Mouse (Mus musculus) forebrain, postnatal 0 days (tissue): Measurements from ENCODE around the gene Grcc10. TPM values are rescaled to one million over a fixed set of nuclear protein-coding genes. Genes with fewer than 3 reads are reported as not detected.

Experiments
- ATAC-seq: fragments of 200-750 bp; cut with Nextera tagmentation; 2 replicates; pipeline ENCODE4 v1.8.0; 2017; ENCODE audit warnings: mild to moderate bottlenecking, moderate library complexity
- DNase-seq: peaks from one replicate; pipeline ENCODE4 v3.0.0-alpha.2; 2015
- H3K27ac ChIP-seq: fragments of 300-500 bp; sonication (generic); 2 replicates; pipeline ENCODE4 v1.5.1; 2014; ENCODE audit warnings: low read depth, mild to moderate bottlenecking, antibody characterized with exemption, low read length, moderate library complexity, mixed read lengths
- H3K27me3 ChIP-seq: fragments of 300-500 bp; sonication (generic); 2 replicates; pipeline ENCODE4 v1.6.1; 2014; ENCODE audit warnings: mild to moderate bottlenecking, low read length, mixed read lengths; ENCODE audit not compliant: insufficient read depth
- H3K36me3 ChIP-seq: fragments of 300-500 bp; sonication (generic); 2 replicates; pipeline ENCODE4 v1.6.1; 2014; ENCODE audit warnings: mild to moderate bottlenecking, moderate library complexity; ENCODE audit not compliant: insufficient read depth
- H3K4me1 ChIP-seq: fragments of 300-500 bp; sonication (generic); 2 replicates; pipeline ENCODE4 v1.6.1; 2014; ENCODE audit warnings: antibody characterized with exemption; ENCODE audit not compliant: insufficient read depth
- H3K4me2 ChIP-seq: fragments of 300-500 bp; sonication (generic); 2 replicates; pipeline ENCODE4 v1.6.1; 2014; ENCODE audit warnings: low read depth, mild to moderate bottlenecking, moderate library complexity
- H3K4me3 ChIP-seq: fragments of 300-500 bp; sonication (generic); 2 replicates; pipeline ENCODE4 v1.5.1; 2014; ENCODE audit warnings: low read depth, low read length, mixed read lengths
- H3K9ac ChIP-seq: fragments of 300-500 bp; sonication (generic); 2 replicates; pipeline ENCODE4 v1.6.1; 2014; ENCODE audit warnings: mild to moderate bottlenecking
- H3K9me3 ChIP-seq: fragments of 300-500 bp; sonication (generic); 2 replicates; pipeline ENCODE4 v1.6.1; 2016; ENCODE audit warnings: low read length
- CTCF ChIP-seq: sonication (generic); IDR thresholded peaks from 2 replicates; pipeline ENCODE4 v1.5.1; 2016; ENCODE audit warnings: antibody characterized with exemption, control low read depth, low read depth
- WGBS: fragments of 180-500 bp; shearing (Covaris S2); extraction: QIAGEN DNeasy Blood & Tissue Kit; methylation state at CpG from one replicate; pipeline ENCODE4 v1.1.7; 2014; 5-methylcytosine and 5-hydroxymethylcytosine counted together
- polyA plus RNA-seq: library from polyadenylated mRNA; unstranded; fragments of >200 nt; fragmentation: Nextera tagmentation; extraction: Ambion mirVana; gene quantifications from 2 replicates; pipeline ENCODE4 v1.2.1, GENCODE M21; 2015
- total RNA-seq: library from RNA; depleted of rRNA; stranded (reverse); fragments of >200 nt; gene quantifications from 2 replicates; pipeline ENCODE4 v1.2.3, GENCODE M21; 2014

Grcc10 gene
- total and polyA plus RNA-seq, 2 experiments from 2014 or later, result 257 to 699 TPM

GRCm38 (mm10) chr6:124702102-124702783 lies 38.9 kb downstream of the Grcc10 start:
- ATAC-seq, result peak; percentile 14; the same call in 1 of the 2 replicates
- peaks cover 67% of the 10 kb centered on the region for H3K36me3 ChIP-seq

GRCm38 (mm10) chr6:124701338-124701737 lies 39.8 kb downstream of the Grcc10 start:
- no peak overlapping the region for H3K9ac ChIP-seq
- DNase-seq, result peak; percentile 31
- H3K27me3 ChIP-seq, result no peaks in the 10 kb centered on the region
- no peak overlapping the region for H3K4me3 ChIP-seq
- 78% methylated on average over 8 of the region's 8 CpGs for WGBS
- H3K9me3 ChIP-seq, result no peaks in the 10 kb centered on the region
- peak; percentile 53 for TF ChIP-seq CTCF
- no peak overlapping the region for H3K27ac ChIP-seq
- H3K4me1 ChIP-seq, result no peaks in the 10 kb centered on the region
- ATAC-seq, result peak; percentile 28; the same call in 1 of the 2 replicates
- no peak overlapping the region for H3K4me2 ChIP-seq
- peaks cover 66% of the 10 kb centered on the region for H3K36me3 ChIP-seq

More at GRCm38 (mm10) chr6:124702102-124702783, 38.9 kb downstream of the Grcc10 start:
- TF ChIP-seq CTCF, result no peak
- no peak for DNase-seq
- Histone ChIP-seq H3K4me2 (no peak overlapping the region), H3K4me1 (no peaks in the 10 kb centered on the region), H3K4me3 (no peak overlapping the region), H3K9ac (no peak overlapping the region), H3K27ac (no peak overlapping the region), H3K27me3 (no peaks in the 10 kb centered on the region), H3K9me3 (no peaks in the 10 kb centered on the region)
- WGBS, result 92% methylated on average over 17 of the region's 17 CpGs

GRCm38 (mm10) chr6:124699962-124700610 lies 41.1 kb downstream of the Grcc10 start:
- no peaks in the 10 kb centered on the region for H3K4me1 ChIP-seq
- no peak overlapping the region for H3K9ac ChIP-seq
- H3K27me3 ChIP-seq, result no peaks in the 10 kb centered on the region
- no peak overlapping the region for H3K4me3 ChIP-seq
- DNase-seq (no peak), ATAC-seq (peak; percentile 23; the same call in 1 of the 2 replicates)
- no peak overlapping the region for H3K4me2 ChIP-seq
- H3K9me3 ChIP-seq, result no peaks in the 10 kb centered on the region
- WGBS, result 83% methylated on average over 11 of the region's 11 CpGs
- no peak for TF ChIP-seq CTCF
- H3K36me3 ChIP-seq, result peaks cover 55% of the 10 kb centered on the region
- H3K27ac ChIP-seq, result no peak overlapping the region

- Histone ChIP-seq H3K4me2 (no peak overlapping the region), H3K4me3 (no peak overlapping the region), H3K4me1 (no peaks in the 10 kb centered on the region), H3K9ac (no peak overlapping the region), H3K36me3 (peaks cover 48% of the 10 kb centered on the region), H3K9me3 (no peaks in the 10 kb centered on the region), H3K27ac (no peak overlapping the region), H3K27me3 (no peaks in the 10 kb centered on the region)
- ATAC-seq, result no peak
- DNase-seq, result no peak
- 87% methylated on average over 4 of the region's 4 CpGs for WGBS
- TF ChIP-seq CTCF, result no peak
Observed at GRCm38 (mm10) chr6:124699366-124699765, 41.8 kb downstream of the Grcc10 start.

- WGBS, result 93% methylated on average over 6 of the region's 6 CpGs
- H3K27ac ChIP-seq, result no peak overlapping the region
- ATAC-seq, result no peak
Observed at GRCm38 (mm10) chr6:124698751-124699150, 42.4 kb downstream of the Grcc10 start.

GRCm38 (mm10) chr6:124696441-124697150 lies 44.6 kb downstream of the Grcc10 start:
- DNase-seq (no peak), ATAC-seq (no peak)
- Histone ChIP-seq H3K9me3 (no peaks in the 10 kb centered on the region), H3K4me3 (no peak overlapping the region), H3K4me2 (no peak overlapping the region), H3K27me3 (no peaks in the 10 kb centered on the region), H3K4me1 (no peaks in the 10 kb centered on the region), H3K27ac (no peak overlapping the region), H3K36me3 (peaks cover 20% of the 10 kb centered on the region), H3K9ac (no peak overlapping the region)
- 92% methylated on average over 7 of the region's 7 CpGs for WGBS
- no peak for TF ChIP-seq CTCF

More at GRCm38 (mm10) chr6:124698751-124699150, 42.4 kb downstream of the Grcc10 start:
- Histone ChIP-seq H3K4me3 (no peak overlapping the region), H3K27me3 (no peaks in the 10 kb centered on the region), H3K9me3 (no peaks in the 10 kb centered on the region), H3K9ac (no peak overlapping the region), H3K36me3 (peaks cover 42% of the 10 kb centered on the region), H3K4me1 (no peaks in the 10 kb centered on the region), H3K4me2 (no peak overlapping the region)
- TF ChIP-seq CTCF, result no peak
- DNase-seq, result no peak
